Mouse (Mus musculus) C2C12 (cell line): ENCODE results near the gene Spop.

Experiments used
- CTCF ChIP-seq: IDR thresholded peaks from one replicate; pipeline ENCODE4 v1.5.1; 2011; ENCODE audit not compliant: control insufficient read depth, insufficient read depth, insufficient read length
- FOSL1 ChIP-seq: IDR thresholded peaks from one replicate; pipeline ENCODE4 v1.8.0; 2011; ENCODE audit warnings: mild to moderate bottlenecking, low read length; ENCODE audit not compliant: poor library complexity, insufficient read depth, severe bottlenecking
- MAX ChIP-seq: IDR thresholded peaks from one replicate; pipeline ENCODE4 v1.6.1; 2011; ENCODE audit warnings: mild to moderate bottlenecking, control low read depth
- USF1 ChIP-seq: IDR thresholded peaks from one replicate; pipeline ENCODE4 v1.6.1; 2011; ENCODE audit warnings: low read depth, mild to moderate bottlenecking, control low read depth, moderate library complexity

DNA sequence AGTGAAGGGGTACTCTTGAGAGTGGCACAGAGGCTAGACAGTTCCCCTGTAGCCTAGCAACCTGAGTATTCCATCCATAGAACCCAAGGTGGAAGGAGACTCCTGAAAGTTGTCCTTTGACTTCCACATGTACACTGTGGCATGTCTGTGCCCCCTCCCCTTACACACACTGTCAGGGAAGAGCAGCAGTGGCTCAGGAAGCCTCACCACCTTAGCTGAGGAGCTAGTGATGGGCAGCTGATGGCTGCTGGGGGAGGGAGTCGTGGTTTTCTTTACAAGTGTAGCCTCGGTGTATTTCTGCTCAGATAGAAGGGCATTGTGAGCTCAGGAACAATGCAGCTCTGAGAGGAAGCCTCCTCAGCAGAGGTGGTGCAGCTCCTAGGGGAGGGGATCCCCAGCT, 31.5 kb downstream of the Spop start:
- TF ChIP-seq CTCF (no peak), MAX (no peak), FOSL1 (no peak), USF1 (no peak)
